Mouse (Mus musculus): Measurements from ENCODE around the gene Fgfrl1. TPM values are rescaled to one million over a fixed set of nuclear protein-coding genes. Genes with fewer than 3 reads are reported as not detected.

The Fgfrl1 gene
- polyA plus RNA-seq, 1 experiment from 2014 or later, result 13.0 TPM

DNA sequence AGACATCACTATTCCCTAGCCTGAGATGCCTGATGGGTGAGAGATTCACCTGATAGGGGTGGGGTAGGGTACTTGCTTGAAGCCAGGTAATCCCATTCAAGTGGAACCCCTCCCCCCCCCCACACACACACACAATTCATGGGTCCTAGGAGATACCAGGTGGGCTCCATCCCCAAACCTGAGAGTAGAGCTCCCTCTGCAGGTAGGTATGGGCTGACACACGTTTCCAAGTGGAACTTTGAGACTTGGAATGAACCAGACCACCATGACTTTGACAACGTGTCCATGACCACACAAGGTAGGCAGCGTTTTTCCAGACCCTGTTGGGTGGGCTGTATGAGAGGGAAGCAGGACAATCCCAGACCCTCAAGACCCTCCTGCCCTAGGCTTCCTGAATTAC lies 12.3 kb upstream of the Fgfrl1 start:
- Histone ChIP-seq H3K27me3 (ENCODE audit: control insufficient read depth, insufficient read depth, low read length) (no peaks in the 10 kb centered on the region), H3K9ac (replicated peaks; ENCODE audit: low read depth, low read length) (no peak overlapping the region), H3K4me1 (ENCODE audit: control insufficient read depth, insufficient read depth, low read length) (peaks cover 9% of the 10 kb centered on the region; the same call in 1 of the 2 replicates), H3K4me2 (replicated peaks; ENCODE audit: low read depth, low read length) (no peak overlapping the region), H3K4me3 (ENCODE audit: low read depth, low read length) (no peak overlapping the region), H3K27ac (ENCODE audit: low read length) (no peak overlapping the region), H3K36me3 (ENCODE audit: control insufficient read depth, insufficient read depth, low read length) (peaks cover 4% of the 10 kb centered on the region; the same call in 1 of the 2 replicates), H3K9me3 (ENCODE audit: control insufficient read depth, low read depth, low read length) (no peaks in the 10 kb centered on the region)
- 51% methylated on average over 3 of the region's 3 CpGs for WGBS
- no peak for ATAC-seq (ENCODE audit: insufficient number of reproducible peaks, insufficient read depth, low FRiP score, low read depth)

DNA sequence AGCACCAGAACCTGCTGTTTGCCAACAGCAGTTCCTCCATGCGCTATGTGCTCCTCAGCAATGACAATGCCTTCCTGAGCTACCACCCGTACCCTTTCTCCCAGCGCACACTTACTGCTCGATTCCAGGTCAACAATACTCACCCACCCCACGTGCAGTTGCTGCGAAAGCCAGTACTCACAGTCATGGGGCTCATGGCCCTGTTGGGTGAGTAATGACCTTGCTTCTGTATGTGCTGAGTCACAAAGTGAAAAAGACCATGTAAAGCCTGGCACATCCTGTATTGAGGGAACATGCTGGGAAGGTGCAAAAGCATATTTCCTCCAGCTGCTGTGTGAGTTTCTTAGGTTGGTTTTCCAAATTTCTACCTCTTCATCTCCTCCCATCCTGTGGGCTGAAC lies 11.3 kb upstream of the Fgfrl1 start:
- peaks cover 9% of the 10 kb centered on the region; the same call in 1 of the 2 replicates for H3K4me1 ChIP-seq (ENCODE audit: control insufficient read depth, insufficient read depth, low read length)
- WGBS, result 89% methylated on average over 6 of the region's 6 CpGs
- peaks cover 4% of the 10 kb centered on the region; the same call in 1 of the 2 replicates for H3K36me3 ChIP-seq (ENCODE audit: control insufficient read depth, insufficient read depth, low read length)
- no peak overlapping the region for H3K9ac ChIP-seq (replicated peaks; ENCODE audit: low read depth, low read length)
- H3K4me3 ChIP-seq (ENCODE audit: low read depth, low read length), result no peak overlapping the region
- no peak for ATAC-seq (ENCODE audit: insufficient number of reproducible peaks, insufficient read depth, low FRiP score, low read depth)
- no peaks in the 10 kb centered on the region for H3K27me3 ChIP-seq (ENCODE audit: control insufficient read depth, insufficient read depth, low read length)
- H3K9me3 ChIP-seq (ENCODE audit: control insufficient read depth, low read depth, low read length), result no peaks in the 10 kb centered on the region
- H3K27ac ChIP-seq (ENCODE audit: low read length), result no peak overlapping the region
- no peak overlapping the region for H3K4me2 ChIP-seq (replicated peaks; ENCODE audit: low read depth, low read length)

DNA sequence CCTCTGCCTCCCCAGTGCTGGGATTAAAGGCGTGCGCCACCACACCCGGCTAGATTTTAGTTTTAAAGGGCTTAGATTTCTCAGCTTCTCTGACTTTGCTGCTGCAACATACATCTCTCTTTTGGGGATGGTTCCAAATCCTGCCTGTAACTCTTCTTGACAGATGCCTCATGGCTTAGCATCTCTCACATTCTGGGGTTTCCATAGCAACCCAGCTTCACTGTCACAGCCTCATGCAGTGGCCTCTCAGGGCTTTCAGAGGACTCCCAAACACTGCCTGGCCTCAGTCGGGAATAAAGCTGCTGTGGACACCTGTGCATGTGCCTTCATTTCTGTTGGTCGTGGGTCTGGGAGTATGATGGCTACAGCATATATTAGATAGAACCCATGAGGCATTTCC lies 3.1 kb upstream of the Fgfrl1 start:
- Histone ChIP-seq H3K9ac (replicated peaks; ENCODE audit: low read depth, low read length) (no peak overlapping the region), H3K4me3 (ENCODE audit: low read depth, low read length) (no peak overlapping the region), H3K36me3 (ENCODE audit: control insufficient read depth, insufficient read depth, low read length) (no peaks in the 10 kb centered on the region), H3K4me2 (replicated peaks; ENCODE audit: low read depth, low read length) (no peak overlapping the region), H3K4me1 (ENCODE audit: control insufficient read depth, insufficient read depth, low read length) (0 out of 2 replicates have a peak, but pooled peaks cover 9% of the 10 kb centered on the region), H3K9me3 (ENCODE audit: control insufficient read depth, low read depth, low read length) (no peaks in the 10 kb centered on the region), H3K27me3 (ENCODE audit: control insufficient read depth, insufficient read depth, low read length) (no peaks in the 10 kb centered on the region), H3K27ac (ENCODE audit: low read length) (no peak overlapping the region)
- ATAC-seq (ENCODE audit: insufficient number of reproducible peaks, insufficient read depth, low FRiP score, low read depth), result no peak
- 72% methylated on average over 5 of the region's 5 CpGs for WGBS

DNA sequence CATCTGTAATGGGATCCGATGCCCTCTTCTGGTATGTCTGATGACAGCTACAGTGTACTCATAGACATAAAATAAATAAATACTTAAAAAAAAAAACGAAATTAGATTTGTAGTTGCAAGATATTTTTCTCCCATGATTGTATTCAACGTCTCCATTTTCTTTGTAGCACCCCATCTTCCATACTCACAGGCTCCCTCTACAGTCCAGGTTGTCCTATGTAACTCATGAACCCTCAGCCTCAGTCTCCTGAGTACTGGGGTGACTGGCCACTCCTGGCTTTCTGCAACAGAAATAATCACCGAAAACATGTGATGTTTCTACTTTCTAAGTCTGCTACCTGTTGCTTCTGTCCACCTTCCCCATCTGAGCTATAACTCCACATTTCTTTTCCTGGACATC lies 1.0 kb upstream of the Fgfrl1 start:
- Histone ChIP-seq H3K4me2 (replicated peaks; ENCODE audit: low read depth, low read length) (no peak overlapping the region), H3K4me1 (ENCODE audit: control insufficient read depth, insufficient read depth, low read length) (peaks cover 20% of the 10 kb centered on the region; the same call in 1 of the 2 replicates), H3K27me3 (ENCODE audit: control insufficient read depth, insufficient read depth, low read length) (no peaks in the 10 kb centered on the region), H3K4me3 (ENCODE audit: low read depth, low read length) (no peak overlapping the region), H3K9ac (replicated peaks; ENCODE audit: low read depth, low read length) (no peak overlapping the region), H3K27ac (ENCODE audit: low read length) (no peak overlapping the region), H3K36me3 (ENCODE audit: control insufficient read depth, insufficient read depth, low read length) (no peaks in the 10 kb centered on the region), H3K9me3 (ENCODE audit: control insufficient read depth, low read depth, low read length) (no peaks in the 10 kb centered on the region)
- WGBS, result 67% methylated on average over 4 of the region's 4 CpGs
- no peak for ATAC-seq (ENCODE audit: insufficient number of reproducible peaks, insufficient read depth, low FRiP score, low read depth)

DNA sequence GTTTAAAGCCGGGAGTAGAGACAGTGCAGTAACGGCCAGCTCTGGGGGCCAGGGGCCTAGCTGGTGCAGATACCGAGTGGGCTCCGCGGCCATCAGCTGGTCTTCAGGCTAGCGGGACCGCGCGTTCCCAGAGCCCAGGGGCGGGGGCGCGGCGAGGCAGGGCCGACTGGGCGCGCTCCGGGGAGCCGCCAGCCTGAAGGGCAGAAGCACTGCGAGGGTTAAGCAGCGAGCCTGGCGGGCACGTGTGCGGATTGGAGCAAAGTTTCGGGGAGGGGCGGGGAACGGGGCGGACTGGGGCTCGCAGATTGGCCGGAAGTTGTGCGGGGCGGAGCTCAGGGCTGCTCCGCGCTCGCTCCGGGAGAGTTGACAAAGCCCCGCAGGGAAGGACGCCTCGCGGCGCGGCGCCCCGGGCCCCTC lies 1.7 kb downstream of the Fgfrl1 start:
- Histone ChIP-seq H3K9ac (replicated peaks; ENCODE audit: low read depth, low read length) (peak overlapping the region; percentile 81), H3K27ac (ENCODE audit: low read length) (no peak overlapping the region), H3K36me3 (ENCODE audit: control insufficient read depth, insufficient read depth, low read length) (no peaks in the 10 kb centered on the region), H3K4me3 (ENCODE audit: low read depth, low read length) (peak overlapping the region; percentile 77), H3K9me3 (ENCODE audit: control insufficient read depth, low read depth, low read length) (no peaks in the 10 kb centered on the region), H3K4me2 (replicated peaks; ENCODE audit: low read depth, low read length) (peak overlapping the region; percentile 76), H3K4me1 (ENCODE audit: control insufficient read depth, insufficient read depth, low read length) (peaks cover 36% of the 10 kb centered on the region; the same call in 1 of the 2 replicates), H3K27me3 (ENCODE audit: control insufficient read depth, insufficient read depth, low read length) (no peaks in the 10 kb centered on the region)
- WGBS, result 1% methylated on average over 38 of the region's 43 CpGs
- peak; percentile 95 for ATAC-seq (ENCODE audit: insufficient number of reproducible peaks, insufficient read depth, low FRiP score, low read depth)

DNA sequence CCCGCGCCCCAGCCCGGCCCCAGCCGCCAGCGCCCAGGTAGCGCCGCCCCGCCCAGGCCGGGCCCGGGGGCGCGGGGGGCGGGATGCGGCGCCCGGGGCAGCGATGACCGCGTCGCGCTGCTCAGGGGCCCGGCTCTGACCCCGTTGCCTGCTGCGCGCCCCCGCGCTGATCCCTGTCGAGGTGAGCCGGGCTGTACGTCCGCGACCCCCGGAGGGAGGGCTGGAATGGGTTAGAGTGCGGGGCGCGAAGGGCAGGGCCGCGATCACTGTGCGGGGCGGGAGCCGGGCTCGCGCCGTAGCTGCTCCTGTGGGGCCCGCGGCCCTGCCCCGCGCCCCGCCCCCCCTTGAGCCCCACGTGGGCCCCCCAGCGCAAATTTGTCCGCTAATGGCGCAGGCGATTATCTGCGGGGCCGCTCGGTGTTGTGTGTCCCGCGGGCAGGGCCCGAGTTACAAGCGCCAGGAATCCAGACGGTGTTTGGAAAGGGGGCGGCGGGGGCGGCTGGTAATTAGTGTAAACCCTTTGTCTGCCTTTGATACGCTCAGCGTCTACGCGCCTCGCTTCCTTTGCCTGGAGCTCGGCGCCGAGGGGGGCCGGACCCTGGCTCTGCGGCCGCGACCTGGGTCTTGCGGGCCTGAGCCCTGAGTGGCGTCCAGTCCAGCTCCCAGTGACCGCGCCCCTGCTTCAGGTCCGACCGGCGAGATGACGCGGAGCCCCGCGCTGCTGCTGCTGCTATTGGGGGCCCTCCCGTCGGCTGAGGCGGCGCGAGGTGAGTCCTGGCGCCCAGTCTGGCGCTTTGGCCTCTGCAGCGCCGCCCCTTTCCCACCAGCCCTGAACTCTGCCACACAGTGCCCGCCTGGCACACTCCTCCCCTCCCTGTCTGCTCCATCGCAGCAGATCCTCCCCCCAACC lies 2.4 kb downstream of the Fgfrl1 start:
- H3K27me3 ChIP-seq (ENCODE audit: control insufficient read depth, insufficient read depth, low read length), result no peaks in the 10 kb centered on the region
- peak overlapping the region; percentile 77 for H3K4me3 ChIP-seq (ENCODE audit: low read depth, low read length)
- no peaks in the 10 kb centered on the region for H3K9me3 ChIP-seq (ENCODE audit: control insufficient read depth, low read depth, low read length)
- H3K4me2 ChIP-seq (replicated peaks; ENCODE audit: low read depth, low read length), result peak overlapping the region; percentile 76
- peak overlapping the region; percentile 81 for H3K9ac ChIP-seq (replicated peaks; ENCODE audit: low read depth, low read length)
- peaks cover 36% of the 10 kb centered on the region; the same call in 1 of the 2 replicates for H3K4me1 ChIP-seq (ENCODE audit: control insufficient read depth, insufficient read depth, low read length)
- no peaks in the 10 kb centered on the region for H3K36me3 ChIP-seq (ENCODE audit: control insufficient read depth, insufficient read depth, low read length)
- under 1% methylated on average over 70 of the region's 99 CpGs for WGBS
- ATAC-seq (ENCODE audit: insufficient number of reproducible peaks, insufficient read depth, low FRiP score, low read depth), result peak; percentile 35
- H3K27ac ChIP-seq (ENCODE audit: low read length), result peak overlapping the region; percentile 45; the same call in 1 of the 2 replicates

DNA sequence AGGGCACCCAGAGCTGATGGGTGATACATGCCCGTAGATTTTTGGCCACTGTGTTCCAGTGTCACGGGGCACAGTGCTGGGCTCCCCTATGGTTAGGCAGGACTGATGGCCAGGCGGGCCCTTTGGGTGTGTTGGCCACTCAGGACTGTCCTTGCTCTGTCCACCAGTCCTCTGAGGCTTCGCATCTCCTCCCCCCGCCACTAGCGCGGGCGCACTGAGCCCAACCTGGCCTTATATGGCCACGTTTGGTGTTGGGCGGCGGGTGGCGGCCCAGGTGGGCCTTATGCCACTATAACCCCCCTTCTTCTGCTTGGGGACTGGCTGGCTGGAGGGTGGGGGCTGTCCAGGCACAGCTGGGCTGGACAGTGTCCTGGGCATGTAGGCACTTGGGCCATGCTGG lies 3.7 kb downstream of the Fgfrl1 start:
- no peak overlapping the region for H3K27ac ChIP-seq (ENCODE audit: low read length)
- no peak overlapping the region for H3K4me3 ChIP-seq (ENCODE audit: low read depth, low read length)
- peaks cover 41% of the 10 kb centered on the region; the same call in 1 of the 2 replicates for H3K4me1 ChIP-seq (ENCODE audit: control insufficient read depth, insufficient read depth, low read length)
- no peaks in the 10 kb centered on the region for H3K27me3 ChIP-seq (ENCODE audit: control insufficient read depth, insufficient read depth, low read length)
- no peaks in the 10 kb centered on the region for H3K9me3 ChIP-seq (ENCODE audit: control insufficient read depth, low read depth, low read length)
- 97% methylated on average over 11 of the region's 12 CpGs for WGBS
- no peak overlapping the region for H3K9ac ChIP-seq (replicated peaks; ENCODE audit: low read depth, low read length)
- H3K36me3 ChIP-seq (ENCODE audit: control insufficient read depth, insufficient read depth, low read length), result no peaks in the 10 kb centered on the region
- 0 out of 2 replicates have a peak overlapping the region, but pooled peaks have one; percentile 76 for H3K4me2 ChIP-seq (replicated peaks; ENCODE audit: low read depth, low read length)
- no peak for ATAC-seq (ENCODE audit: insufficient number of reproducible peaks, insufficient read depth, low FRiP score, low read depth)

DNA sequence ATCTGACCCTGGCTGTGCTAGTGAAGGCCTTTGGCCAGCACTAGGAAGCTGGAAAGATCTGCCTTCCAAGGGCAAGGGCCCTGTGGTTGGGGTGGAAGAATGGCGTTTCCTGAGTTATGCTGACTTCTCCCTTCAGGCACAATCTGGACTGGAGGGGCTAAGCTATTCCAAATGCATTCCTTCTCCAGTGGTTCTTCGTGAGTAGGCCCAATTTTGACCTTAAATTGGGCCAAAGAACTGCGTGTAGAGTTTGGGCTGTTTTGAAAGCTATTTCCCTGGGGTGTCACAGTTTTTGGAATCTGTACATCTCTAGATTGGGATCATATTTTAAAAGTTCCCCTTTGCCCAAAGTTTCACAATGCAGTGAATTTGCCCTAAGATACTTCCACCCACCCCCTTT lies 4.4 kb downstream of the Fgfrl1 start:
- H3K4me1 ChIP-seq (ENCODE audit: control insufficient read depth, insufficient read depth, low read length), result peaks cover 41% of the 10 kb centered on the region; the same call in 1 of the 2 replicates
- H3K36me3 ChIP-seq (ENCODE audit: control insufficient read depth, insufficient read depth, low read length), result no peaks in the 10 kb centered on the region
- H3K27me3 ChIP-seq (ENCODE audit: control insufficient read depth, insufficient read depth, low read length), result no peaks in the 10 kb centered on the region
- H3K4me2 ChIP-seq (replicated peaks; ENCODE audit: low read depth, low read length), result no peak overlapping the region
- no peak for ATAC-seq (ENCODE audit: insufficient number of reproducible peaks, insufficient read depth, low FRiP score, low read depth)
- no peak overlapping the region; the same call in 1 of the 2 replicates for H3K9ac ChIP-seq (replicated peaks; ENCODE audit: low read depth, low read length)
- no peaks in the 10 kb centered on the region for H3K9me3 ChIP-seq (ENCODE audit: control insufficient read depth, low read depth, low read length)
- H3K4me3 ChIP-seq (ENCODE audit: low read depth, low read length), result no peak overlapping the region
- H3K27ac ChIP-seq (ENCODE audit: low read length), result no peak overlapping the region
- 77% methylated on average over 3 of the region's 3 CpGs for WGBS
